Mouse (Mus musculus): ENCODE data around the gene Nckap1l. TPM values are rescaled to one million over a fixed set of nuclear protein-coding genes. Genes with fewer than 3 reads are reported as not detected.
A peak's percentile ranks its signal among the peaks of the same experiment; 100 is the strongest.

Gene Nckap1l
- polyA plus RNA-seq, 1 experiment from 2014 or later: 1.2 TPM

DNA sequence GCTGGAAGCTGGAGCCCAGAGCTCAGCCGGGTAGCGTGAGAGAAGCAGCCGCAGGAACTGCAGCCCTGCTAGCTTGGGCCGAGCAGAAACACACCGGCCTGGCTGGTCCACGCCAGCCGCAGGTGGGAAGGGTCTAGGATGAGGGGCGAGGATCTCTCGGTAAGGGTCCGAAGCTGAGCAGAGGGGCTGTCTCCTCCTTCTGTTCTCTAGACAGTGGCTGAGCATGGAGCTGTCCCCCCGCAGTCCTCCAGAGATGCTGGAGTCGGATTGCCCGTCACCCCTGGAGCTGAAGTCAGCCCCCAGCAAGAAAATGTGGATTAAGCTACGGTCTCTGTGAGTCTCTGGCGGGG lies 49.6 kb downstream of the Nckap1l start:
- H3K36me3 ChIP-seq (ENCODE audit: poor library complexity, severe bottlenecking): no peaks in the 10 kb centered on the region
- WGBS: 0% methylated on average over 13 of the region's 15 CpGs
- peak overlapping the region; percentile 37 for H3K27ac ChIP-seq
- H3K9ac ChIP-seq: peak overlapping the region; percentile 90
- H3K9me3 ChIP-seq (replicated peaks): no peaks in the 10 kb centered on the region
- H3K4me3 ChIP-seq: peak overlapping the region; percentile 59
- H3K4me2 ChIP-seq: peak overlapping the region; percentile 84
- no peaks in the 10 kb centered on the region; the same call in 1 of the 2 replicates for H3K27me3 ChIP-seq
- peak; percentile 78; the same call in 1 of the 2 replicates for ATAC-seq
- H3K4me1 ChIP-seq: peaks cover 56% of the 10 kb centered on the region

DNA sequence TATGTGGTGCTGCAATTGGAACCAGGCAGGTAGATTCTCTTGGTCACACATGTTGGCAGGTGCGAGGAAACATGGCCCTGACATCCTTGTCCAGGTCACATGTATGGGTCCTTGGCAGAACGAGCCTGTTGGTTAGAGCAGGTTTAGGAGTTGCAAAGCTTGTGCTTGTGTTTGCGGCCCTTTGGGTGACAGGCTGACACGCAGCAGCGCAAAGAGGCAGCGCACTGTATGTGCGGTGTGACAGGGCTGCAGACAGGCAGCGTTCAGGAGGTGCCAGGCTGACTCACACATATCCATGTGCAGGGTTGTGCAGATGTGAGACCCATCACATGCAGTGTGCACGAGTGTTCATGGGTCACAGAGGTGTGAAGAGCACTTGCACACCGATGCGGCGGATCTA lies 50.1 kb downstream of the Nckap1l start:
- Histone ChIP-seq H3K4me3 (peak overlapping the region; percentile 59), H3K9ac (peak overlapping the region; percentile 90), H3K27me3 (no peaks in the 10 kb centered on the region; the same call in 1 of the 2 replicates), H3K4me2 (peak overlapping the region; percentile 84), H3K27ac (peak overlapping the region; percentile 37; the same call in 1 of the 2 replicates), H3K36me3 (ENCODE audit: poor library complexity, severe bottlenecking) (no peaks in the 10 kb centered on the region), H3K4me1 (peaks cover 57% of the 10 kb centered on the region), H3K9me3 (replicated peaks) (no peaks in the 10 kb centered on the region)
- 39% methylated on average over 12 of the region's 12 CpGs for WGBS
- peak; percentile 39 for ATAC-seq

DNA sequence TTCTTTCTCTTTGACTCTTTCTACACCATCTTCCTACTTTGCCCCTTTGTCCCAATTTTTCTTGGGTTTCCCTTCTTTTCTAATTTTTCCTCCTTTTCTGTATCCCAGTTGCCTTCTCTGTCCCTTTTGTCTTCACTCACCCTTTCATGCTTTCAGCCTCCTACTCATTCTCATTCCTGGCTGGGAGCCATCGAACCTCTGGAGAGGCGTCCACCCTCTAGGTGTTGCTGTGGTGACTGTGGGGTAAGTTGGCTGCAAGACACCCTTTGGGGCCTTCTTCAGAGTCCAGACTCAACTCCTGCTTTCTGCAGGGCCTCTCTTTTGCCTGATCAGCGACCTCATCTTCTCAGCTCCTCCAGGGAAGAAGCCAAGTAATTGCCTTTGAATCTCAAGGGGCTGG lies 55.7 kb downstream of the Nckap1l start:
- Histone ChIP-seq H3K9me3 (replicated peaks) (no peaks in the 10 kb centered on the region), H3K4me2 (no peak overlapping the region), H3K27ac (peak overlapping the region; percentile 1; the same call in 1 of the 2 replicates), H3K4me1 (peaks cover 68% of the 10 kb centered on the region), H3K9ac (no peak overlapping the region), H3K4me3 (no peak overlapping the region), H3K36me3 (ENCODE audit: poor library complexity, severe bottlenecking) (no peaks in the 10 kb centered on the region), H3K27me3 (no peaks in the 10 kb centered on the region)
- no peak for ATAC-seq
- WGBS: 32% methylated on average over 3 of the region's 3 CpGs

DNA sequence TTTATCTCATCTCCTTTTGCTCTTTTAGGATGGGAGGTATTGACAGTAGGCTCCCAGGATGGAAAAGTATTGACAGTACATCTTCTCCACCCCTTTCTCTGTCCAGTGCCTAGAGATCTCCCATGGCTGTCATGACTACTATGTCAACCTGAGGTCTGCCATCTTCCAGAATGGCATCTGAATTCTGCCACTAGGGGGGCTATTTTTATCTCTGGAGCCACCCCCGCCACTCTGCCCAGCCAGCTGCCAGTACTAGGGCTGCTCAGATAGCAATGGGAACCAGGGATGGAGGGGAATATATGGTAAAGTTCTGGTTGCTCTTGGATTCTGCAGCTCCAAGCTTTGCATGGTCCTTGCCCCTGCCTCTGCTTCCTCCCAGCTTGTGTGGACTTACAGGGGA lies 58.1 kb downstream of the Nckap1l start:
- H3K27ac ChIP-seq: no peak overlapping the region
- no peak for ATAC-seq
- H3K27me3 ChIP-seq: no peaks in the 10 kb centered on the region
- H3K4me2 ChIP-seq: no peak overlapping the region
- H3K36me3 ChIP-seq (ENCODE audit: poor library complexity, severe bottlenecking): no peaks in the 10 kb centered on the region
- no peak overlapping the region for H3K9ac ChIP-seq
- H3K4me3 ChIP-seq: no peak overlapping the region
- WGBS: 67% methylated on average over 1 of the region's 1 CpGs
- peaks cover 68% of the 10 kb centered on the region for H3K4me1 ChIP-seq
- H3K9me3 ChIP-seq (replicated peaks): no peaks in the 10 kb centered on the region

DNA sequence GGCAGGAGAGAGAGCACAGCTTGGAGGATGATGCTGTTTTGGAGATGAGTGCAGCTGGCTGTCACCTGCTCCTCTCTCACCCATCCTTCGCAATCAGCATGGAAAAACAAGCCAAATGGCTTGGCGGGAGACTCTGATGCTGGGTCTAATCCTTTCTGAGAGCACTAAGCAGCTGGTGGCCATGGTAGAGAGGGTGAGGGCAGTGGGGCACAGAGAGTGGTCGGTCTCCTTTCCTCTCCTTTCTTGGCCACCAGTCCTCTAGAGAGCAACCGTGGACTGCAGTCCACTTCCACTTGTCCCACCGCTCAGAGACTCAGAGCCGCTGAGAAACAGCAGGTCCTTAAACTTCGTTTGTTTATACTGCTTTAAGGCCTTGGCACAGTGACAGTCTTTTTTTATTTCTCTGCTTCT lies 60.0 kb downstream of the Nckap1l start:
- H3K4me1 ChIP-seq: peaks cover 70% of the 10 kb centered on the region
- peak; percentile 39 for ATAC-seq
- H3K27me3 ChIP-seq: no peaks in the 10 kb centered on the region
- WGBS: 8% methylated on average over 7 of the region's 7 CpGs
- H3K27ac ChIP-seq: peak overlapping the region; percentile 96
- peak overlapping the region; percentile 41; the same call in 1 of the 2 replicates for H3K9ac ChIP-seq
- H3K4me2 ChIP-seq: peak overlapping the region; percentile 59
- peak overlapping the region; percentile 41; the same call in 1 of the 2 replicates for H3K4me3 ChIP-seq
- no peaks in the 10 kb centered on the region for H3K36me3 ChIP-seq (ENCODE audit: poor library complexity, severe bottlenecking)
- H3K9me3 ChIP-seq (replicated peaks): no peaks in the 10 kb centered on the region

DNA sequence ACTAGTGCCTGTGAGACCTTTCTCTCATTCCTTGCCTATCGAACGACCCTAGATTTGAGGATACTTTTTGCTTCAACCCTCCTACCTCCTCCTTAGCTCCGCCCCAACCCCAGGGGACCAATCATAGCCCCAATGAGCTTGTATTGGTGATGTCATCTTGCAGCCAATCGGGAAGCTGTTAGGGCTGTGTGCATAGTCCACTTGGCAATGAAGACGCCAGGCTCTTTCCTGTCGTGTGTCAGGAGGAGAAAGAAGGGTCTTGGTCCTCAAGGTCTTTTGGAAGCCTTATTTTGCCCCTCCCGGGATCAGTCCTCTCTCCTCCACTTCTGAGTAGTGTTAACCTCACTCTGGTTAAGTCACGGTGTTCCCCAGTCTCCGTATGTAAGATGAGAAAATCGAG lies 60.5 kb downstream of the Nckap1l start:
- no peaks in the 10 kb centered on the region for H3K36me3 ChIP-seq (ENCODE audit: poor library complexity, severe bottlenecking)
- no peaks in the 10 kb centered on the region for H3K27me3 ChIP-seq
- no peaks in the 10 kb centered on the region for H3K9me3 ChIP-seq (replicated peaks)
- ATAC-seq: peak; percentile 94
- peak overlapping the region; percentile 96 for H3K27ac ChIP-seq
- WGBS: 3% methylated on average over 10 of the region's 10 CpGs
- peaks cover 70% of the 10 kb centered on the region for H3K4me1 ChIP-seq
- H3K4me3 ChIP-seq: peak overlapping the region; percentile 41
- H3K9ac ChIP-seq: peak overlapping the region; percentile 69
- H3K4me2 ChIP-seq: peak overlapping the region; percentile 59

DNA sequence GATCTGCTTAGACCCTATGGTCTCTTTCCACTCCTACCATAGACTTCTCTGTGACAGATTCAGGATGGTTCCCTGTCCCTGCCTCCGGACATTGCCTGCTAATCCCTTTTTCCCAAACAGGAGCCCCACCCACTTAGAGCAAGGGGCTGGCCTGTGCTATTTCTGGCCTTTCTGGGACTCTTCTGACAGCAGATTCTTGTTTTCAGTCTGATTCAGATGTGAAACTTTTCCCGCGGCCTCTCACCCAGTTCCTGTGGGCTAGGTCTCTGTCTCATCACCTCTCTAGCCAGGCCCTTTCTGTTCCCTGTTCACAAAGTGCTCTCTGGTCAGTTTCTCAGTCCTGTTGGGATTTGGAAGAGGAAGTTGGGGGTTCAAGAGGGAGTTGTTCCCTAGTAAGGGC lies 61.3 kb downstream of the Nckap1l start:
- Histone ChIP-seq H3K9ac (peak overlapping the region; percentile 60), H3K9me3 (replicated peaks) (no peaks in the 10 kb centered on the region), H3K4me3 (peak overlapping the region; percentile 41), H3K4me1 (peaks cover 70% of the 10 kb centered on the region), H3K4me2 (peak overlapping the region; percentile 59), H3K27me3 (no peaks in the 10 kb centered on the region), H3K27ac (peak overlapping the region; percentile 96), H3K36me3 (ENCODE audit: poor library complexity, severe bottlenecking) (no peaks in the 10 kb centered on the region)
- no peak for ATAC-seq
- 32% methylated on average over 3 of the region's 3 CpGs for WGBS

DNA sequence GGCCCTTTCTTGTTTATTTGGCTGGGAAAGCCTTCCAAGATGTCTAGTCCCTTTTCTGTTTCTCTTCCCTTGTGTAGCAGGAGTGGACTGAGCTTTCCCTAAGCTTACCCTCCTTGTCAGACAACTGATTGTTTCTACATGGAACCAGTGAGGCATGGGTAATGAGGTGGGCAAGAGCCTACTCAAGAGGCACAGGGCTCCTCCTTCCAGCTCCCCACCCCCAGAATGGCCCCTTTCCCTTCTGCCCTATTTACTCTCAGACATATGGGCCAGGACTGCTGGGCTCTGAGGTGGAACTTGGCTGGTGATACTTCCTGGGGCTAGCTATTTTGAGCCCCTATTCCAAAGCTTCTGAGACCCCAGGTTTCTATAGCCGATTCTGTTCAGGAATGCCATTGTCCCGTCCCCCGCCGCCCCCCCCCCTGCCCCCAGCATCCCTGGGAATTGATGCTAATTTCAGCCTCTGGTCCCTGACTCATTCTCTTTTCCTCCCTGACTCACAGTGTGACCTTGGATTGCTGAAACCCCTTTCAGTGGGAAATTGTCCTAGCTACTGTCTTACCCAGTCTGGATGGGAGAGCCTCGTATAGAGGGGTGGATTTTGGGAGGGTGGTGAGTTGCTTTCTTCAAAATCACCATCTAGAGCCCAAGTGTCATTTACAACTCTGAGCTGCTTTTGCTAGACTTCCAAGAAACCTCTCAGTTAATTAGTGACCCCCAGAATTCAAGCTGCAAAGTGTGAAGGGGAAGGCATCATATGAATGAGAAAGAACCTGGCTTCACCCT lies 65.2 kb downstream of the Nckap1l start:
- Histone ChIP-seq H3K36me3 (ENCODE audit: poor library complexity, severe bottlenecking) (peaks cover 21% of the 10 kb centered on the region), H3K9ac (no peak overlapping the region), H3K4me2 (peak overlapping the region; percentile 43), H3K4me3 (no peak overlapping the region), H3K9me3 (replicated peaks) (no peaks in the 10 kb centered on the region), H3K27me3 (no peaks in the 10 kb centered on the region), H3K27ac (peak overlapping the region; percentile 96), H3K4me1 (peaks cover 80% of the 10 kb centered on the region)
- ATAC-seq: peak; percentile 83
- WGBS: 0% methylated on average over 5 of the region's 5 CpGs

DNA sequence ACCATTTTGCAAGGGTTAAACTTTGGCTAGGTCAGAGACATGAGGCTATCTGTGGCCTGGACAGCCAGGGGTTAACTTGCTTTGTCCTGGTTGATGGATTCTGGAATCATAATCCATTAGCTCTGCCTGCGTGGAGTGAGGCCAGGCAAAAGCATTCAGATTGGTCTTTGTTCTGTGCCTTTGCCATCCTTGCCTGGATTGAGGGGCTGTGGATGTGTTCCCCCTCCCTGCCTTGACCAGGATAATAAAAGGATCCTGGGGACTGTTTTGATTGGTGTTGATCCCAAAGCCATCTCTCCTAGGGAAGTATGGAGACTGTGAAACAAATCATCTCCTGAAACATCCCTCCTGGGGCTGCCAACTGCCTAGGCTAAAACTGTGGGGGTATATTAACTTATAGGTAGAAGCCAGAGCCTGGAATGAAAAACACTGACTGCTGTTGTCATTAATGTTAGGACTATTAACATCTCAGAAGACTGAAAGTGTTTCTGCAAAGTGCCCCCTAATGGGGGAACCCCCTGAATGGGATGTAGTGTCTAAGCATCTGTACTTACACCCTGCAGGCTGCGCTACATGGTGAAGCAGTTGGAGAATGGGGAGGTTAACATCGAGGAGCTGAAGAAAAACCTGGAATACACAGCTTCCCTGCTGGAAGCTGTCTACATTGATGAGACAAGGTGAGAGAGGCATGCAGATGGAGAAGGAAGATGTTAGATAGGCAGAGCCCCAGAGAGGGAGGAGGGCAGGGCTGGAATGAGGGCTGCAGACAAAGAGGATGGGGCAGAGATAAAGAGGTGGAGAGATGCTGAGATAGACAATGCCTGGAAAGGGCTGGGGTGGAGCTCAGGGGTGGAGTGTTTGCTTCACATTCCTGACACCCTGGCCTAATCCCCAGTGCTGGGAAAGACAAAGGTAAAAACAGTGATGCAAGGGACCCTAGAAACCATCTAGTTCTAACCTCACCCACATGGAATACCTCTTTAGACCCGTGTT lies 66.1 kb downstream of the Nckap1l start:
- Histone ChIP-seq H3K4me2 (peak overlapping the region; percentile 43), H3K27ac (peak overlapping the region; percentile 96), H3K4me1 (peaks cover 76% of the 10 kb centered on the region), H3K36me3 (ENCODE audit: poor library complexity, severe bottlenecking) (peaks cover 30% of the 10 kb centered on the region), H3K4me3 (no peak overlapping the region), H3K9me3 (replicated peaks) (no peaks in the 10 kb centered on the region), H3K27me3 (no peaks in the 10 kb centered on the region), H3K9ac (peak overlapping the region; percentile 47; the same call in 1 of the 2 replicates)
- ATAC-seq: peak; percentile 29
- WGBS: 4% methylated on average over 4 of the region's 4 CpGs

DNA sequence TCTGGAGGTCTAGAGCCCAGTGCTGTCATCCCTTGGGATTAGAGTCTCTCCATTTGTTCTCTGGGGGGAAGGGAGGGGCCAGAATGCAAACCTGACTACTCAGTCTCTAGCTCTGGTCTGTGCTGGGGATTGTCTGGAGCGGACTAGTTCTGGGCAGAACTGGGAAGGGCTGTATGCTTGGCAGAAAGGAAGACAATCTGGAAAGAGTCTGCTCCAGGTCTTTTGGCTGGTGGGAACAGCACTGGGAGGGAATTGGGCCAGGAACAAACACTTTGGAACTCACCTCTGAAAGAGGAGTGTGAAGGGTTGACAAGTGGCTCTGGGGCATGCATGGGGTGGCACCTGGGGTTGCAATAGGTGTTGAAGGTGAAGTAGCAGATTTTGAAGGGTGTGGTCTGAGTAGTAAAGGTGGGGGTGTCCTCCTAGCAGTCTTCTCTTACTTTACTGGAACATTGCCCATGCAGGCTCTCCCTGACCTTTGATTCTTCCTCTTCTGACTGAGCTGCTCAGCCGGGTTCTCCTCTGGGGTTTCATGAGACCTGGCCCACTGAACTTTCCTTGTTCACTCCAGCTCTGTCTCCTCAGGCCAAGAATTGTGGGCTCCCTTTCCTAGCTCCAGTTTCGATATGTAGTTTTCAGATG lies 69.0 kb downstream of the Nckap1l start:
- peak overlapping the region; percentile 51 for H3K27ac ChIP-seq
- ATAC-seq: no peak
- 79% methylated on average over 3 of the region's 3 CpGs for WGBS
- no peak overlapping the region for H3K4me2 ChIP-seq
- no peak overlapping the region for H3K9ac ChIP-seq
- no peaks in the 10 kb centered on the region for H3K27me3 ChIP-seq
- peaks cover 58% of the 10 kb centered on the region for H3K36me3 ChIP-seq (ENCODE audit: poor library complexity, severe bottlenecking)
- no peak overlapping the region for H3K4me3 ChIP-seq
- H3K9me3 ChIP-seq (replicated peaks): no peaks in the 10 kb centered on the region
- H3K4me1 ChIP-seq: peaks cover 47% of the 10 kb centered on the region

DNA sequence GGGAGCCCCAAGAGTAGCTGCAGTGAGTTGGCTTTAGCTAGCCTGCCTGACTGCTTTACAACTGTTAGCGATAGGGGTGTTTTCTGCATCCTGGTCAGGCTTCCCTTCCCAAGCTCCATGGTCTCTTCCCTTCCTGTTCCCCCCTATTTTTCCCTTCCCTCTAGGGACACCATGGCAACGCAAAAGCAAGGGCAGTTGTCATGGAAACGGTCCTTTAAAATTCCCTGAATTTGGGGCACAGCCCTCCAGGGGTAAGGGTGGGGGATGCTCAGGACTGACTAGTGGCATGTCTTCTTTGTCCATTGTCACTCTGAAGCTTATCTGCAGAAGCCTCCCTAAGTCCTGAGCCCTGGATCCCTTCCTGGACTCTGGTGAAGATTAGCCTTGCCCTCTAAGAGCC lies 69.6 kb downstream of the Nckap1l start:
- Histone ChIP-seq H3K27ac (peak overlapping the region; percentile 51; the same call in 1 of the 2 replicates), H3K9me3 (replicated peaks) (no peaks in the 10 kb centered on the region), H3K36me3 (ENCODE audit: poor library complexity, severe bottlenecking) (peaks cover 64% of the 10 kb centered on the region), H3K4me3 (no peak overlapping the region), H3K9ac (no peak overlapping the region), H3K27me3 (no peaks in the 10 kb centered on the region), H3K4me1 (peaks cover 42% of the 10 kb centered on the region), H3K4me2 (no peak overlapping the region; the same call in 1 of the 2 replicates)
- 38% methylated on average over 3 of the region's 3 CpGs for WGBS
- ATAC-seq: no peak

Data from forebrain, embryonic 13.5 days (tissue).